Mouse (Mus musculus) ES-Bruce4 (cell line): ENCODE data around the gene Stard3. TPM values are rescaled to one million over a fixed set of nuclear protein-coding genes. Genes with fewer than 3 reads are reported as not detected.

Source experiments
- H3K27ac ChIP-seq: 2 replicates; pipeline ENCODE4 v1.5.1; 2012; ENCODE audit warnings: low read length, inconsistent platforms; ENCODE audit not compliant: insufficient read depth
- H3K27me3 ChIP-seq: 2 replicates; pipeline ENCODE4 v1.6.1; 2012; ENCODE audit warnings: mild to moderate bottlenecking, low read length, inconsistent platforms; ENCODE audit not compliant: control insufficient read depth, poor library complexity, insufficient read depth, severe bottlenecking
- H3K36me3 ChIP-seq: 2 replicates; pipeline ENCODE4 v1.6.1; 2012; ENCODE audit warnings: inconsistent platforms, mild to moderate bottlenecking, low read length, moderate library complexity; ENCODE audit not compliant: control insufficient read depth, poor library complexity, insufficient read depth, severe bottlenecking
- H3K4me1 ChIP-seq: one replicate; pipeline ENCODE4 v1.8.1; 2011; ENCODE audit warnings: low read length; ENCODE audit not compliant: control insufficient read depth, insufficient read depth
- H3K4me3 ChIP-seq: 2 replicates; pipeline ENCODE4 v1.5.1; 2011; ENCODE audit warnings: low read depth, mild to moderate bottlenecking, low read length
- H3K9ac ChIP-seq: 2 replicates; pipeline ENCODE4 v1.6.1; 2012; ENCODE audit warnings: low read depth, mild to moderate bottlenecking, inconsistent platforms; ENCODE audit not compliant: poor library complexity, severe bottlenecking
- H3K9me3 ChIP-seq: replicated peaks from 2 replicates; pipeline ENCODE4 v1.6.1; 2012; ENCODE audit warnings: mild to moderate bottlenecking, low read length, inconsistent platforms; ENCODE audit not compliant: control insufficient read depth, poor library complexity, insufficient read depth, severe bottlenecking
- CTCF ChIP-seq: IDR thresholded peaks from one replicate; pipeline ENCODE4 v1.8.1; 2011; ENCODE audit warnings: low read depth, low read length
- EP300 ChIP-seq: IDR thresholded peaks from 2 replicates; pipeline ENCODE4 v1.6.1; 2011; ENCODE audit warnings: low read depth, low read length; ENCODE audit not compliant: insufficient read depth
- POLR2A ChIP-seq: IDR thresholded peaks from one replicate; pipeline ENCODE4 v1.8.1; 2011; ENCODE audit warnings: low read length; ENCODE audit not compliant: insufficient read depth
- polyA plus RNA-seq: library from polyadenylated mRNA; stranded (reverse); fragments of >200 nt; gene quantifications from 2 replicates; pipeline ENCODE4 v1.2.4, GENCODE M21; 2011; ENCODE audit warnings: low read depth; ENCODE audit not compliant: missing spikeins, insufficient read depth, insufficient read length

Stard3 gene
- polyA plus RNA-seq, 1 experiment, result 12.2 TPM

DNA sequence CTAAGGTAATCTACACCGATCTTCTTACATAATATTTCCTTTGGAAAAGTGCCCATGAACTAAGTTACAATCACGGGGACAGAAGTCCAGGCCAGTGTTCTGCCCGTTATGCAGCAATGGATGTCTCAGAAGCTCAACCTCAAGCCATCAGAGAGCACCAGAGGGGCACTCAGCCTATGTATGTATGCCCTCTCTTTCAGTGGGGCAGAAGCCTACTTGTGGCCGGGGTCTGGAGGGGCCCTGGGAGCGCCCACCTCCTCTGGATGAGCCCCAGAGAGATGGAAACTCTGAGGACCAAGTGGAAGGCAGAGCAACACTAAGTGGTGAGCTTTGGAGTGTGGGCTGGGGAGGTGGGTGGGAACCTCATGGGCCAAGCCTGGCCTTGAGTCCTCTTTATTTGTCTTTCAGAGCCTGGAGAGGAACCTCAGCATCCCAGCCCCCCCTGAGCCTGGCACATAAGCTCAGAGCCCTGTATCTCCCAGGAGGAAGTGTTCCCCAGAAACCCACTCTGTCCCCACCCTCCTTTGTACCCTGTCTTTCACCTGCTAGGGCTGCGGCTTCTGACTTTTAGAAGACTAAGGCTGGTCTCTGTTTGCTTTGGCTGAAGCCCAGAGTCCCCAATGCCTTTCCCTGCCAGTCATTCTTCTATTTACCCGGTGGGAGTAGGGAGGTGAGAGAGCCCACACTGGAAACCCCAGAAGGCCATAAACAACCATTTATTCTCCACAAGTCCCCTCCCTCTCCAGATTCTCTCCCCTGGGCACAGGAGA, 1.4 kb upstream of the Stard3 start:
- no peak overlapping the region for H3K27ac ChIP-seq
- no peak overlapping the region for H3K9ac ChIP-seq
- no peaks in the 10 kb centered on the region for H3K27me3 ChIP-seq
- no peaks in the 10 kb centered on the region for H3K36me3 ChIP-seq
- no peak overlapping the region for H3K4me3 ChIP-seq
- no peaks in the 10 kb centered on the region for H3K9me3 ChIP-seq
- H3K4me1 ChIP-seq, result peaks cover 4% of the 10 kb centered on the region
- no peak for TF ChIP-seq POLR2A
- no peak for TF ChIP-seq CTCF
- TF ChIP-seq EP300, result no peak

DNA sequence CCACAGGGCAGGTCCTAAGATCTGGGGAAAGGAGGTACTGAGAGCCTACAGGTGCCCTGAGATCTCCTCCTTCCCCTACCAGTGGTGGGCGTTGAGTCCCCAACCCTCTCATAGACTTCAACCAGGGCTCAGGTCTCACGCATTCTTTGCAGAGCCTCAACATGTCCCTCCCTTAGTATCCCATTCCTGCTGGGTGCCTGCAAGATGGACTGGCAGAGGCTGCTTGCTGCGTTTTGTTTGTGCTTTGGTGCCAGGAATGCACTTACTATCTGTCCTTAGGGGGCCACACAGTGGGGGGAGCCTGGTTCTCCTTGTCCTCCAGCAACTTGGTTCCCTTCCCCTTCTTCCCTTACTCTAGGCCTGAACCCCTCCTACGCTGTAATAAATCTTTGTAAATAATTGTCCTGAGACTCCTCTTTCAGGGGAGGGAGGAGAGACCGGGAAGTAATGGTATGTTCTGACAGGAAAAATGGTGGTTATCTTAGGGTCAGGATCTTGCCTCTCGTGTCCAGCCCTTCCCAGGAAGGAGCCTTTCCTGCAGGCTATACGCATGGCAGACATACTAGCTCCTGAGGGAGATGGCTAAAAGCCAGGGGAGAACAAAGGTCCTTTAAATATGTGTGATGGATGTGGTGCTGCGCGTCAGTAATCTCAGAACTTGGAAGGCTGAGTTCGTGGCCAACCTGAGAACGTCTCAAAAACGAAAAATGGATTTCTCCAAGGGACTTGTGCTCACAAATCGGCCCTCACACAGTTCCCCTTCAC, 590 bp upstream of the Stard3 start:
- no peak for TF ChIP-seq POLR2A
- TF ChIP-seq CTCF, result no peak
- TF ChIP-seq EP300, result no peak
- Histone ChIP-seq H3K27me3 (no peaks in the 10 kb centered on the region), H3K36me3 (no peaks in the 10 kb centered on the region), H3K9me3 (no peaks in the 10 kb centered on the region), H3K27ac (no peak overlapping the region), H3K4me3 (peak overlapping the region; percentile 80), H3K4me1 (peaks cover 4% of the 10 kb centered on the region), H3K9ac (peak overlapping the region; percentile 51)

GRCm38 (mm10) chr11:98360866-98361521, 2.8 kb downstream of the Stard3 start:
- Histone ChIP-seq H3K36me3 (no peaks in the 10 kb centered on the region), H3K9ac (no peak overlapping the region), H3K9me3 (no peaks in the 10 kb centered on the region), H3K27me3 (no peaks in the 10 kb centered on the region), H3K27ac (no peak overlapping the region), H3K4me1 (peaks cover 1% of the 10 kb centered on the region), H3K4me3 (no peak overlapping the region)
- TF ChIP-seq EP300 (no peak), CTCF (no peak), POLR2A (no peak)

DNA sequence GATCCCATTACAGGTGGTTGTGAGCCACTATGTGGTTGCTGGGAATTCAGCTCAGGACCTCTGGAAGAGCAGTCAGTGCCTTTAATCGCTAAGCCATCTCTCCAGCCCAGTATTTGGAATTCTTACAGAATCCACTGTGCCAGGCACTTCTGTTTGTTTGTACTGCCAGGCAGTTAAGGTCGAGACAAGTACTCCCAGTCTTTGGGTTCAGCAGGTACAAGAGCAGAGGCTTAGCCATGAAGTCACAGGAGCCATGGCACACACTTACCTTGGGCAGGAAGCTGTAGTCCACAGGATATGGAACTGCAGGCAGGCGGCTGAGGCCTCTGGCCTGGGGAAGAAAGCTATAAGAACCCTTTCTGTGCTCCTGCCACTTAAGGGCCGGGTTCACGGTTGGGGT, 5.6 kb downstream of the Stard3 start:
- Histone ChIP-seq H3K27me3 (no peaks in the 10 kb centered on the region), H3K36me3 (no peaks in the 10 kb centered on the region), H3K4me1 (peaks cover 1% of the 10 kb centered on the region), H3K9me3 (no peaks in the 10 kb centered on the region), H3K9ac (no peak overlapping the region), H3K27ac (no peak overlapping the region), H3K4me3 (no peak overlapping the region)
- TF ChIP-seq POLR2A, result no peak
- TF ChIP-seq EP300, result no peak
- no peak for TF ChIP-seq CTCF

- H3K27me3 ChIP-seq, result no peaks in the 10 kb centered on the region
- no peak overlapping the region for H3K9ac ChIP-seq
- no peak overlapping the region for H3K27ac ChIP-seq
- no peaks in the 10 kb centered on the region for H3K4me1 ChIP-seq
- TF ChIP-seq POLR2A (no peak), EP300 (no peak), CTCF (no peak)
- H3K4me3 ChIP-seq, result no peak overlapping the region
- H3K9me3 ChIP-seq, result no peaks in the 10 kb centered on the region
- H3K36me3 ChIP-seq, result no peaks in the 10 kb centered on the region
Observed at GRCm38 (mm10) chr11:98364410-98364809, 6.2 kb downstream of the Stard3 start.
